Mouse (Mus musculus): ENCODE measurements at regions not wholly inside any gene's neighbourhood (a gene's known extent, or its start where the extent isn't known, plus 50 kb on each side); places are given as distances from the start of the nearest gene placed in this dataset.

DNA sequence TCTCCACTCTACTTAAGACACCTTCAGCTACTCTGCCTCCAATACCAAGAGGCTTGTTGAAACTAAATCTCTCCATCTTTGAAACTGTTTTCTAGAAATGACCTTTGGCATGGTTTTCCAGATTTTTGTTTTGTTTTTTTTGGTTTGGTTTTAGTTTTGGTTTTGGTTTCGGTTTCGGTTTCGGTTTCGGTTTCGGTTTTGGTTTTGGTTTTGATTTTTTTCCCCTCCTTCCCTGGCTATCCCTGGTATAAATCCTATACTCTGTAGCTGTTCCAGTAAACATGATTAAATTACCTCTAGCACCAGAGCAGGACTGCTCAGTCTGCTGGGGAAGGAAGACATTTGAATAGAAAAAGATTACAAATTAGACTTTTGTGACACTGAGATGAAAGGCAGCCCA is 454.0 kb downstream of the Nuf2 start:
- TF ChIP-seq POLR2A (IDR thresholded peaks at IDR 0.05; ENCODE audit: insufficient read depth, low read depth, low read length): no peak
- TF ChIP-seq EP300 (IDR thresholded peaks at IDR 0.05; ENCODE audit: insufficient read depth, low read depth, low read length): no peak
